Mouse (Mus musculus) MEL (cell line): ENCODE measurements at regions not wholly inside any gene's neighbourhood (a gene's known extent, or its start where the extent isn't known, plus 50 kb on each side); places are given as distances from the start of the nearest gene placed in this dataset.

Source experiments
- CTCF ChIP-seq, 3 experiments: IDR thresholded peaks in 2 of 3; conservative IDR thresholded peaks in 1 of 3; 2 replicates each; pipeline ENCODE4 v1.5.1; 2011 to 2012; ENCODE audit warnings: low read length in 3 of 3, low read depth in 2 of 3, mild to moderate bottlenecking in 2 of 3, improper control_type of control experiment in 1 of 3, inconsistent platforms in 1 of 3, mixed read lengths in 1 of 3, moderate library complexity in 1 of 3; ENCODE audit not compliant: control insufficient read depth in 1 of 3, insufficient read depth in 1 of 3, poor library complexity in 1 of 3, severe bottlenecking in 1 of 3
- EP300 ChIP-seq, 2 experiments: IDR thresholded peaks; 2 replicates each; pipeline ENCODE4 v1.6.1; 2011; ENCODE audit warnings: improper control_type of control experiment in 2 of 2, low read length in 2 of 2, low read depth in 1 of 2, mild to moderate bottlenecking in 1 of 2
- ETS1 ChIP-seq: IDR thresholded peaks from 2 replicates; pipeline ENCODE4 v1.6.1; 2012; ENCODE audit warnings: low read depth, mild to moderate bottlenecking, inconsistent platforms, low read length, improper control_type of control experiment, moderate library complexity
- MAFK ChIP-seq: IDR thresholded peaks from 2 replicates; pipeline ENCODE4 v1.6.1; 2011; ENCODE audit warnings: low read depth, mild to moderate bottlenecking, low read length, improper control_type of control experiment, borderline replicate concordance
- MAZ ChIP-seq: IDR thresholded peaks from 2 replicates; pipeline ENCODE4 v1.6.1; 2012; ENCODE audit warnings: low read depth, mild to moderate bottlenecking, inconsistent platforms, low read length, improper control_type of control experiment
- POLR2A ChIP-seq, 2 experiments: IDR thresholded peaks; 2 replicates each; pipeline ENCODE4 v1.6.1; 2011 to 2012; ENCODE audit warnings: low read length in 2 of 2, mild to moderate bottlenecking in 2 of 2, control low read depth in 1 of 2, improper control_type of control experiment in 1 of 2, low read depth in 1 of 2, moderate library complexity in 1 of 2; ENCODE audit not compliant: control insufficient read depth in 1 of 2, insufficient read depth in 1 of 2, poor library complexity in 1 of 2
- USF1 ChIP-seq: IDR thresholded peaks from 2 replicates; pipeline ENCODE4 v1.6.1; 2014; ENCODE audit warnings: low read depth, mild to moderate bottlenecking, inconsistent platforms, low read length, improper control_type of control experiment, moderate library complexity
- ZNF384 ChIP-seq: IDR thresholded peaks from 2 replicates; pipeline ENCODE4 v1.6.1; 2012; ENCODE audit warnings: low read depth, mild to moderate bottlenecking, inconsistent platforms, low read length, improper control_type of control experiment

DNA sequence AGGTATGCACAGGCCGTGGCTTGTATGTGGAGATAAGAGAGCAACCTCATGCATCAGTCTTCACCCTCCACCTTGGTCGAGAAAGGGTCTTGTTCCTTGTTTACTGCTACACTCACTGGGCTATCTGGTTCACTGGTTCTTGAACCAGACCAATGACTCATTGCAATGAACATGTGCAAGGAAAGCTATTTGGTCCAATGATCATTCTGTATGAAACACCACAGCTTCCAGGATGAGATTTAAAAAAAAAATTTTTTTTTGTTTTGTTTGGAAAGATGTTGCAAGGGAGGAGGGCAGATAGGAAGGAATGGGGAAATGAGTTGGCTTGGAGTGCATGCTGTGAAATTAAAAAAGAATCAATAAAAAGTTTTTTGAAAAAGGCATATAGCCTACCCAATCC is 174.7 kb downstream of the En1 start:
- TF ChIP-seq USF1 (no peak), EP300 (IDR thresholded peaks at IDR 0.05; ENCODE audit: low read depth in 1 of 2, low read length in 2 of 2) (no peak), MAZ (no peak), POLR2A (IDR thresholded peaks at IDR 0.05; ENCODE audit: control insufficient read depth in 1 of 2, insufficient read depth in 1 of 2, low read depth in 1 of 2, low read length in 2 of 2, poor library complexity in 1 of 2) (no peak), CTCF (IDR thresholded peaks at IDR 0.05 in 2 of 3, conservative IDR thresholded peaks at IDR 0.05 in 1 of 3; ENCODE audit: control insufficient read depth in 1 of 3, insufficient read depth in 1 of 3, low read depth in 2 of 3, low read length in 3 of 3, poor library complexity in 1 of 3, severe bottlenecking in 1 of 3) (no peak), MAFK (no peak), ZNF384 (no peak), ETS1 (no peak)
